Mouse (Mus musculus): ENCODE measurements at regions not wholly inside any gene's neighbourhood (a gene's known extent, or its start where the extent isn't known, plus 50 kb on each side); places are given as distances from the start of the nearest gene placed in this dataset.
A peak's percentile ranks its signal among the peaks of the same experiment; 100 is the strongest.

- DNase-seq (ENCODE audit: low read depth, low spot score), result no peak
Observed at GRCm38 (mm10) chr16:76830371-76830770, 183.1 kb upstream of the Usp25 start.

- DNase-seq (ENCODE audit: low read depth, low spot score), result no peak
Observed at GRCm38 (mm10) chr16:76827674-76828441, 185.6 kb upstream of the Usp25 start.

GRCm38 (mm10) chr16:76821261-76821660 lies 192.2 kb upstream of the Usp25 start:
- DNase-seq (ENCODE audit: low read depth, low spot score), result no peak

GRCm38 (mm10) chr16:76816056-76816885 lies 197.2 kb upstream of the Usp25 start:
- DNase-seq (ENCODE audit: low read depth, low spot score), result no peak

- peak; percentile 34 for DNase-seq (ENCODE audit: low read depth, low spot score)
Observed at GRCm38 (mm10) chr16:76803725-76804124, 209.8 kb upstream of the Usp25 start.

- peak; percentile 29 for DNase-seq (ENCODE audit: low read depth, low spot score)
Observed at GRCm38 (mm10) chr16:76786405-76787155, 226.9 kb upstream of the Usp25 start.

GRCm38 (mm10) chr16:76782656-76783055 lies 230.8 kb upstream of the Usp25 start:
- no peak for DNase-seq (ENCODE audit: low read depth, low spot score)

- no peak for DNase-seq (ENCODE audit: low read depth, low spot score)
Observed at GRCm38 (mm10) chr16:76775790-76776189, 237.7 kb upstream of the Usp25 start.

- DNase-seq (ENCODE audit: low read depth, low spot score), result no peak
Observed at GRCm38 (mm10) chr16:76774032-76774431, 239.5 kb upstream of the Usp25 start.

- DNase-seq (ENCODE audit: low read depth, low spot score), result no peak
Observed at GRCm38 (mm10) chr16:76773466-76773865, 240.0 kb upstream of the Usp25 start.

- peak; percentile 7 for DNase-seq (ENCODE audit: low read depth, low spot score)
Observed at GRCm38 (mm10) chr16:76768607-76769006, 244.9 kb upstream of the Usp25 start.

GRCm38 (mm10) chr16:76766636-76767035 lies 246.9 kb upstream of the Usp25 start:
- no peak for DNase-seq (ENCODE audit: low read depth, low spot score)

- DNase-seq (ENCODE audit: low read depth, low spot score), result no peak
Observed at GRCm38 (mm10) chr16:76765536-76765935, 248.0 kb upstream of the Usp25 start.

- no peak for DNase-seq (ENCODE audit: low read depth, low spot score)
Observed at GRCm38 (mm10) chr16:76764994-76765393, 248.5 kb upstream of the Usp25 start.

GRCm38 (mm10) chr16:76762619-76763283 lies 250.8 kb upstream of the Usp25 start:
- DNase-seq (ENCODE audit: low read depth, low spot score), result peak; percentile 37

GRCm38 (mm10) chr16:76761848-76762247 lies 251.7 kb upstream of the Usp25 start:
- DNase-seq (ENCODE audit: low read depth, low spot score), result no peak

- no peak for DNase-seq (ENCODE audit: low read depth, low spot score)
Observed at GRCm38 (mm10) chr16:76761004-76761403, 252.5 kb upstream of the Usp25 start.

GRCm38 (mm10) chr16:76754871-76755270 lies 258.6 kb upstream of the Usp25 start:
- no peak for DNase-seq (ENCODE audit: low read depth, low spot score)

GRCm38 (mm10) chr16:76746385-76746784 lies 267.1 kb upstream of the Usp25 start:
- DNase-seq (ENCODE audit: low read depth, low spot score), result no peak

- DNase-seq (ENCODE audit: low read depth, low spot score), result no peak
Observed at GRCm38 (mm10) chr16:76741141-76741540, 272.4 kb upstream of the Usp25 start.

GRCm38 (mm10) chr16:76725991-76726390 lies 287.5 kb upstream of the Usp25 start:
- no peak for DNase-seq (ENCODE audit: low read depth, low spot score)

Data from forelimb bud, embryonic 11.5 days (tissue).